Mouse (Mus musculus) duodenum, adult 2 months (tissue): ENCODE results near the gene Per1. TPM values are rescaled to one million over a fixed set of nuclear protein-coding genes. Genes with fewer than 3 reads are reported as not detected.

Experiments
- polyA plus RNA-seq: library from polyadenylated mRNA; depleted of rRNA; stranded (reverse); fragments of >200 nt; gene quantifications from 2 replicates; pipeline ENCODE4 v1.2.3, GENCODE M21; 2012; ENCODE audit warnings: low replicate concordance; rRNA removed

Gene Per1
- 12.0 and 17.6 TPM in 2 replicates for polyA plus RNA-seq

GRCm38 (mm10) chr11:69094697-69095429 lies at the start of gene Per1:
TSS of gene Per1 (plus strand) at chr11:69095217.

GRCm38 (mm10) chr11:69045531-69046394 lies 49.3 kb upstream of the Per1 start, which contains the start of gene Aurkb:
TSS of gene Aurkb (plus strand) at chr11:69045647.

GRCm38 (mm10) chr11:69059357-69059974 lies 35.6 kb upstream of the Per1 start, which contains the start of gene Borcs6:
TSS of gene Borcs6 (plus strand) at chr11:69059717.

GRCm38 (mm10) chr11:69070590-69071222 lies 24.3 kb upstream of the Per1 start, which contains the start of gene Tmem107:
TSS of gene Tmem107 (plus strand) at chr11:69070806.

GRCm38 (mm10) chr11:69088103-69088855 lies 6.7 kb upstream of the Per1 start, which contains the start of gene Vamp2:
TSS of gene Vamp2 (plus strand) at chr11:69088490.

GRCm38 (mm10) chr11:69120221-69121000 lies 25.4 kb downstream of the Per1 start, which contains the start of gene Hes7:
TSS of gene Hes7 (plus strand) at chr11:69120404.

GRCm38 (mm10) chr11:69122336-69122951 lies 27.4 kb downstream of the Per1 start, which contains the start of gene 9130213A22Rik:
TSS of gene 9130213A22Rik (minus strand) at chr11:69122589.

GRCm38 (mm10) chr11:69125852-69125918 lies 30.7 kb downstream of the Per1 start, which contains the start of gene Aloxe3:
TSS of gene Aloxe3 (plus strand) at chr11:69125896.

GRCm38 (mm10) chr11:69156800-69157199 lies 61.8 kb downstream of the Per1 start, which contains the start of gene Alox12b:
TSS of gene Alox12b (plus strand) at chr11:69156989.

Other genes with a start within 250 kb of the Per1 start
- 35.5 and 94.6 TPM in 2 replicates for gene Ndel1, start 223.4 kb upstream of the Per1 start, polyA plus RNA-seq
- gene Rnf222, start 206.7 kb upstream of the Per1 start, polyA plus RNA-seq = not detected in 2 replicates
- 172 and 364 TPM in 2 replicates for gene Rpl26, start 193.6 kb upstream of the Per1 start, polyA plus RNA-seq
- not detected in 2 replicates for gene Odf4, start 168.1 kb upstream of the Per1 start, polyA plus RNA-seq
- 16.9 and 18.8 TPM in 2 replicates for gene Arhgef15, start 137.7 kb upstream of the Per1 start, polyA plus RNA-seq
- 17.1 and 22.0 TPM in 2 replicates for gene Slc25a35, start 127.1 kb upstream of the Per1 start, polyA plus RNA-seq
- gene Rangrf, start 120.0 kb upstream of the Per1 start, polyA plus RNA-seq = 29.7 and 31.1 TPM in 2 replicates
- 6.7 and 7.2 TPM in 2 replicates for gene Pfas, start 86.8 kb upstream of the Per1 start, polyA plus RNA-seq
- gene Ctc1, start 79.3 kb upstream of the Per1 start, polyA plus RNA-seq = 23.0 and 25.0 TPM in 2 replicates
- gene Aurkb, start 49.6 kb upstream of the Per1 start, polyA plus RNA-seq = 27.8 and 56.2 TPM in 2 replicates
- 12.4 and 36.7 TPM in 2 replicates for gene Borcs6, start 35.5 kb upstream of the Per1 start, polyA plus RNA-seq
- gene Tmem107, start 24.4 kb upstream of the Per1 start, polyA plus RNA-seq = 15.0 and 29.3 TPM in 2 replicates
- 84.0 and 93.4 TPM in 2 replicates for gene Vamp2, start 6.7 kb upstream of the Per1 start, polyA plus RNA-seq
- 1.7 and 2.1 TPM in 2 replicates for gene Hes7, start 25.2 kb downstream of the Per1 start, polyA plus RNA-seq
- gene 9130213A22Rik, start 27.4 kb downstream of the Per1 start, polyA plus RNA-seq = 0.11 and 0.43 TPM in 2 replicates
- gene Aloxe3, start 30.7 kb downstream of the Per1 start, polyA plus RNA-seq = 0.20 and 0.79 TPM in 2 replicates
- not detected in 2 replicates for gene Alox12b, start 61.8 kb downstream of the Per1 start, polyA plus RNA-seq
- gene Alox8, start 102.6 kb downstream of the Per1 start, polyA plus RNA-seq = not detected in 2 replicates
- not detected in 2 replicates for gene Gucy2e, start 141.8 kb downstream of the Per1 start, polyA plus RNA-seq
- 5.4 and 6.3 TPM in 2 replicates for gene Cntrob, start 228.6 kb downstream of the Per1 start, polyA plus RNA-seq
- 17.3 and 18.7 TPM in 2 replicates for gene Trappc1, start 228.8 kb downstream of the Per1 start, polyA plus RNA-seq
- 0.50 and 0.82 TPM in 2 replicates for gene Kcnab3, start 231.0 kb downstream of the Per1 start, polyA plus RNA-seq
- 0.07 and 0.33 TPM in 2 replicates for gene Rnf227, start 245.2 kb downstream of the Per1 start, polyA plus RNA-seq